ENCODE assay signal across 16 mouse cellular contexts in genomic region chr2:5930291-5931054, GRCm38 (mm10). TPM values are rescaled to one million over a fixed set of nuclear protein-coding genes. Genes with fewer than 3 reads are reported as not detected.
DNase-seq lines count a peak whose midpoint lies in the region; ATAC-seq lines count a peak whose summit lies in the region.
"Had no signal": no experiment of that assay in that cellular context is flagged by ENCODE, and none has a peak within 500 bp of the region (broad histone marks: within the 10 kb centered on the region; RNA-seq: fewer than 3 reads in every experiment).

No protein-coding gene starts in this region.

- ATAC-seq in granulocyte monocyte progenitor cell, adult 5-6 weeks (replicated peaks; ENCODE audit: poor library complexity, severe bottlenecking), result peak; percentile 87
- peak; percentile 44 for ATAC-seq in monocyte, adult 5-6 weeks (replicated peaks; ENCODE audit: insufficient number of reproducible peaks, low FRiP score, low TSS enrichment, poor library complexity, severe bottlenecking)
- ATAC-seq: hindbrain, postnatal 0 days; midbrain, embryonic 13.5 days had no signal

- DNase-seq in heart, adult 11 months, result peak; percentile 79
- no peak for DNase-seq in heart, postnatal 4 days
- peak; percentile 69 for DNase-seq in A20 (ENCODE audit: low read depth, low spot score)
- DNase-seq in cerebellum, postnatal 25 days, result no peak
- no peak for DNase-seq in adrenal gland, postnatal 14 days
- DNase-seq in cerebellum, postnatal 14 days, result no peak
- DNase-seq: cerebellum, adult 9-11 months; heart, adult 2 months; kidney, adult 9 months; kidney, postnatal 36 days; lung, adult 18-20 months; thymus, postnatal 36 days had no signal

RNA-seq across cellular contexts. Expression of gene Dhtkd1, which starts 12.1 kb away (rescaled TPM):
- 1 to 10 TPM; 2.3 to 3.0 TPM for total RNA-seq in heart, postnatal 4 days (2021)
- total RNA-seq in granulocyte monocyte progenitor cell, adult 5-6 weeks (2014; fragmentation: Nextera tagmentation), result 0.45 and 3.7 TPM in 2 replicates
- 0.10 and 0.17 TPM in 2 replicates for total RNA-seq in granulocyte monocyte progenitor cell, adult 5-6 weeks (2017)
- not detected in 3 replicates for total RNA-seq in monocyte, adult 5-6 weeks (2017)
- total RNA-seq in adrenal gland, postnatal 14 days (2021), result 11.6 and 18.6 TPM in 2 replicates

RNA-seq across cellular contexts. Expression of gene Upf2, which starts 20.8 kb away (rescaled TPM):
- total RNA-seq in heart, postnatal 4 days (2021), result 10 to 100 TPM; 10.9 to 11.3 TPM
- total RNA-seq in granulocyte monocyte progenitor cell, adult 5-6 weeks (2014; fragmentation: Nextera tagmentation), result 23.5 and 26.8 TPM in 2 replicates
- total RNA-seq in granulocyte monocyte progenitor cell, adult 5-6 weeks (2017), result 32.9 and 36.1 TPM in 2 replicates
- total RNA-seq in monocyte, adult 5-6 weeks (2017), result 22.8 to 45.3 TPM (median 26.3 TPM) in 3 replicates
- total RNA-seq in adrenal gland, postnatal 14 days (2021), result 24.4 and 25.5 TPM in 2 replicates

RNA-seq across cellular contexts. Expression of gene Sec61a2, which starts 35.2 kb away (rescaled TPM):
- total RNA-seq in heart, postnatal 4 days (2021), result 10 to 100 TPM; 28.8 to 29.0 TPM
- 31.8 and 34.3 TPM in 2 replicates for total RNA-seq in granulocyte monocyte progenitor cell, adult 5-6 weeks (2014; fragmentation: Nextera tagmentation)
- 7.4 and 16.8 TPM in 2 replicates for total RNA-seq in granulocyte monocyte progenitor cell, adult 5-6 weeks (2017)
- 19.5 to 23.4 TPM (median 20.7 TPM) in 3 replicates for total RNA-seq in monocyte, adult 5-6 weeks (2017)
- total RNA-seq in adrenal gland, postnatal 14 days (2021), result 40.2 and 42.2 TPM in 2 replicates

Comparison
In these comparisons a context has a peak if more than half of its experiments do, and no peak if none do; other contexts are left out.
1. DNase-seq: peak in heart, adult 11 months (single experiment) and A20 (single experiment); none in heart, postnatal 4 days (single experiment), cerebellum, postnatal 25 days (0 of 2), adrenal gland, postnatal 14 days (single experiment) and cerebellum, postnatal 14 days (0 of 2).